Mouse (Mus musculus) embryo, embryonic 9.5 days (tissue): Measurements from ENCODE around the gene Slit3.

Experiments used
- DNase-seq: peaks from one replicate; pipeline ENCODE4 v3.0.0-alpha.2; 2017; ENCODE audit errors: extremely low spot score

Slit3 gene

DNA sequence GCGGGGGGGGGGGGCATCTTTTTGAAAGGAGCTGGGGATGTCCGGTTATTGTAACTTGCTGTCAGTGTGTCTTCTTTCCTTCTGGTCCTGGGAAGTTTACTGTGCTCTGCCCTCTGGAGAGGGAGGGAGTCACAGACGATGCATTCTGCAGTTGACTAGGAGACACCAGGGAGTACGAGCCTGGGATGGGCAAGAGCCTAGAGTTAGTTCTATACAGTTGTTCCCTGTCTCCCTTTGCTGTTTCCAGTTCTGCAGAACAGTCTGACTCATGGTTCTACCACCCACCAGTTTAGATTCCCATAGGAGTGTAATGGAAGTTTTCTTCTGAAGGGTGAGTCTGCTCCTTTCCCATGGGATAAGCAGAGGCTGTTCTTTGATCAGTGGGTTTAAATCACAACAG, 229.9 kb downstream of the Slit3 start:
- DNase-seq: peak; percentile 21

DNA sequence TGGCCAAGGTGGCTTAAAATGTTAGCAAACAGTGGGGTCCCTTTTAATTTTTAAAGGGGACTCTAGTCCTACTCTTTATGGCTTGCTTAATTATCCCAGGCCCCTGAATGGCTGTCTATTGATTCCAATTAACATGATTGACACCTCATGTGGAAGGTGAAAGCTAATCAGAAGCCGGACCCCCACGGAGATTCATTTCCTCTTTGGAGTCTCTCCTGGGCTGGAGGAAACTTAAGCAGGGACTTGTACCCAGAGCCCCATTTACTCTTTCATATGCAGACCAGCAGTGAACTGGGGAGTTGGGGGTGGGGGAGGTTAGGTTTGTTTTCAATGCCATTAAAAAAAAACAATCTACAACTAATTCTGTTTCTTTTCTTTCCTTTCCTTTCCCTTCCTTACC, 230.4 kb downstream of the Slit3 start:
- DNase-seq: peak; percentile 14

DNA sequence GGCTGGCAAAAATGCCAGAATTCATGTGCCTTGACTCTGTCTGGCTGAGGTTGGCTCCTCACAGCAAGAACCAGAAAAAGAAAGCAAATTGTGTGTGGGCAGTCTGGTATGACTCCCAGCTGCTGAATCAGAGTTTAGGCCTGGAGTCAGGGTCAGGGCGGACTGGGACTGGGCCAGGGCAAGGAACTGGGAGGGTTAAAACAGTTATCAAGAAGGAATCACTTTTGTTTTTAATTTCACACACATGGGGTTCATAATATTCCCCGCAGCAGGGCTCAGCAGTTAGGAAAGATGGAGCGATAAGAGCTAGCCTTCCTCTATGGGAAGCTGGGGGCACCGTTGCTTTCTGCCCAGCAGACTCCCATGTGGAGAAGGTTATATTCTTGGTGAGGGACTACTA, 234.8 kb downstream of the Slit3 start:
- no peak for DNase-seq

DNA sequence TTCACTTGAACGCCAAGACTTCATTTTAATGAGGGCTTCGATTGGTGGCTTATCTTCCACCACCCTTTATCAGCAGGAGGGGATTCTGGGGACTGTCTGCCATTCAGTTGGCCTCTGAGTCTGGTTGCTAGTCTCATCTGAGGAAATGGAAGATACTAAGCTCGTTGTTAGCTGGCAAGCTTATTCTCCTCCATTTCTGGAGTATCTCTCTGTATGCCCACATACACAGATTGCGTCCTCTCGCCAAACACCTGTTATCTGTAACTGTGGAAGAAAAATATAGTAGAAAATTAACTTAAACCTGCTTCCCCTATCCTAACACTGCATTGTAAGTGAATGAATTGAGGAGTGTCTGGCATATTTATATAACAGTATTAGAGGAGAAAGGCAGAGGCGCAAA, 240.0 kb downstream of the Slit3 start:
- DNase-seq: no peak

DNA sequence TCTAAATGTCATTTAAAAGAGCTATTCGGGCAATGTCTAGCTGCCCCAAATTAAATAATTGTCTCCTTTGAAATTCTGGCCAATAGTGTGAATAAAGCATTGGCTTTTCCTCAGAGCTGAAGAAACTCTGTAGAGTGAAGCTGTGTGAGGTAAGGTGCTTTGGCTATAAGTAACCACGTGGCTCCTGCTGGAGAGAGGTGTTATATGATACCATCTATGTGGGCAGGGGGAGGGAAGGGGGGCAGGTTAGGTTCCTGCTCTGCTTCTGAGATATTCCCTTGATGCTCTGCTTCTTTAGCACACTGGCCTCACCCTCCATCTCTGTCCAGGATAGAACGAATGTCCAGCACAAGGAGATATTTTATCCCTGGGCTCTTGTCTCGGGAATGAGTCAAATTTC, 242.0 kb downstream of the Slit3 start:
- DNase-seq: no peak

DNA sequence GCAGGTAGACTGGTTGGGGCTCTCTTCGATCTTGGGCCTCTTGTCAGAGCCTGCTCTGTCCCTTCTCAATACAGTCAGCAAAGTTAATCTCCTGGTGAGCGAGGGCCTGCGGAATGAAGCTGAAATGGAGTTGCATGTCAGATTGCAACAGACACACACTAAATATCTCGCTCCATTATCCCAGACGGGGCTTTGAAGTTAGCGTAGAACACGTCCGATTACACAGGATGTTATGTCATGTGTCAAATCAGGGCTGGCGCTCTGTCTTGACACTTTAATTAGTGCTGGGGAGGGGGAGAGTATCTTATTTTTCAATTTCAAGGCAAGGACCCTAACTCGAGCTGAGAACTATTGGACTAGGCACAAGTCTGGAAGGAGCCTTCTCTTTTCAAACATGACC, 243.4 kb downstream of the Slit3 start:
- no peak for DNase-seq

DNA sequence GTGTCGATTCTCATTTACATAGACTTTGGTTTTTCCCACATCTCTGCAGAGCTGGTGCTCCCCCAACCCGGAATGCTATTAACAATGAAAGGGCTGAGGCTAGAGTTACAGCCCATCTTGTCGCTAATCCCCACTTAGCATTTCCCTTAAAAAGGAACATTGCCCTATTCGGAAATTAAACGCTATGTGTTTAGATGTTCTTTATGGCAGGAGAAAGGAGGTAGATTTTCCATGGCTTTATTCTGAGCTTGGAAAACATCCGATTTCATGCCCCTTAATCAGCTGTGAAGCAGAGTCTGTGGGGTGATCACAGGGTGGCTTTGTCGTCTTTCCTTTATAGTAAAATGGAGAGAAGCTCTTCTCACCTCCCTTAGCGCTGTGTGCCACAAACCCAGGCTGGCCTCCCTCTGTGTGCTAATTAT, 244.5 kb downstream of the Slit3 start:
- peak; percentile 20 for DNase-seq

DNA sequence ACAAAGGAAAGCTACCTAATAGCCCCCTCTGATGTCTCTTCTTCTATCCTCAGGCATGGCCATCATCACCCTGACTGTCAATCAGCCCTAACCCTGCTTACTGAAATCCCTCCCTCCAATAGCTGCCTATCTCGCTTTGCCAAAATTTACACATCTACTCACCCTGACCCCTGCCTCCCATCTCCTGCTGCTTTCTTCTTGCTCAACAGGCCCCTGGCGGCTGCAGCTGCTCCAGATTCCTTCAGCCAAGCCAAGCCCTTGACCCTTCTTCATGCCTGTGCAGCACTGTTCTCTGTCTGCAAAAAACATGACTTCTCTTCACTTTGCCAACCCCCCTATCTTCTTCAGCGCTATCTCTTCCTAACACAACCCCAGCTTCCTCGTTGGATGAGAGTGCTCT, 245.6 kb downstream of the Slit3 start:
- DNase-seq: no peak

DNA sequence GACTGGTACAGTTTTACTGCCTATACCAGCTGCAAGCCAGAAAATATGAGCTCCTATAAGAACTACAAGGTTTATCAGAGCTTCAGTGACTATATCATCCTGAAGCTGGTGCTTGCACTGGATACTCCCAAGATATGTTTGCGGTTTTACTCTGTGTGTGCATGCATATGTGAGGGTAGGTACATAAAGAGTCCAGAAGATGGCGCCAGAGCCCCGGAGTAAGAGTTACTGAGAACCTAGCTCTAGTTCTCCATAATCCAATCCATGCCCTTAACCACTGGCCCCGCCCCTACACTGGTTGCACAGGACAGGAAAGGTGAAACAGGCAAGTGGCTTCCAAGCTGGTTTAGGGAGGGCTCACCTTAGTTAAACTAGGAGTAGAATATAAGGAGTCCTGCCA, 246.2 kb downstream of the Slit3 start:
- no peak for DNase-seq

DNA sequence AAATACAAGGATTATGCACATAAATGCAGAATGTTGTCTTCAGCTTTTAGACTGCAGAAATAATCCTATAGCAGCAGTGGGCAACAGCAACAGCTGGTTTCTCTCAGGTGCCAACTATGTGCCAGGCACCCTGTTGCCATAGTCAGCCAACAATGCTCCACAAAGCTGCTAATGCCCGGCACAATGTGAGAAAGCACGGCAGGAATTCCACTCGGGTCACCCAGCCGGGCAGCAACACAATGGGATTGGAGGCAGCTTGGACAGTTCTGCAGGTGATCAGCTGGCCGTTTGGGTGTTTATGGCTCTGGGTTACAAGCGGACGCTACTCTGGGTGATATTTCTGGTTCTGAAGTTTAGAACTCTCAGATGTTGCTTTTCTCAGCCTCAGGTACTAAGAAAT, 248.9 kb downstream of the Slit3 start:
- DNase-seq: no peak

DNA sequence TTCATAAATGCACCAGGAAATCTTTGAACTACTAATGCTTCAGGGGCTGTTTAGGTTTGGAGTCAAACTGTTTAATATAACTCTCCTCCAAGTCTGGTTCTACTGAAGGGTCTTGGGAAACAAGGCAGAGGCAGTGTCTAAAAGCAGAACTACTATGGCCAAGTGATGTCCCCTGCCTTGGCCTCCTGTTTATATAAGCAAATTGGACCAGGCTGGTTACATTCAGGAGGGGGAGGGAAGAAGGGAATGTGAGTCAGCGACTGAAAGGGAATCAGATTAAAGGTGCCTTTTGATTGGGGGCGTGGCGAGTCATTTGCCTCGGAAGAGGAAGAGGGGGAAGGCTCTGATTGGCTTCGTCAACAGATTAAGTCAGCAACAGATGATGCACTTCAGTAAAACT, 249.7 kb downstream of the Slit3 start:
- DNase-seq: peak; percentile 45

DNA sequence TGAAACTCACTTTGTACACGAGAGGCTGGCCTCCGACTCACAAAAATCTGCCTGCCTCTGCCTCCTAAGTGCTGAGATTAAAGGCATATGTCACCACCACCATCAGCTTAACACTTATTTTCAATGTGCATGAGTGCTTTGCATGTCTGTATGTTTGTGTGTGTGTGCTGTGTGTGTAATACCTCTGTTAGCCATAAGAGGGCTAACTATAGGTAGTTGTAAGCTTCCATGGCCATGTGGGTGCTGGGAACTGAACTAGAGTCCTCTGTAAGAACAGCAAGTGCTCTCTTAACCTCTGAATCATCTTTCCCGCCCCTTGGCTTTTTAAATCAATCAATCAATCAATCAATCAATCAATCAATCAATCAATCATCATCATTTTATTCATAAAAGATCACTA, 251.4 kb downstream of the Slit3 start:
- DNase-seq: no peak

DNA sequence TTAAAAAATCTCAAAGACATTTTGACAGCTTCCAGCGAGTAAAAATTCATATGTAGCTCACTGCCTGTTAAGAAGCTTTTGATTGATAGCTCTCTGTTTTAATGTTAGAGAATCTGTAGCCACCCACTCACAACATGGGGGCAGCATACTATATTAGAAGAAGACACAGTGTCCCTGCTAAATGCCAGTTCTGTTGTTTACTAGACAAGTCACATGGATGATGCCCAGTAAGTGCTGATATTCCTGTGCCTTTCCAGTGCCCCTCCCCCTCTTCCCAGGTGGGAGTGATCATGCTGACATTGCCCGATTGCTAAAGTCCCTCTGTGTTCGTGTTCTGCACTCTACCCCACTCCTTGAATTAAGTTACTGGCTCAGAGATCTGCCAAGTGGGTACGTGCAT, 254.0 kb downstream of the Slit3 start:
- DNase-seq: no peak

DNA sequence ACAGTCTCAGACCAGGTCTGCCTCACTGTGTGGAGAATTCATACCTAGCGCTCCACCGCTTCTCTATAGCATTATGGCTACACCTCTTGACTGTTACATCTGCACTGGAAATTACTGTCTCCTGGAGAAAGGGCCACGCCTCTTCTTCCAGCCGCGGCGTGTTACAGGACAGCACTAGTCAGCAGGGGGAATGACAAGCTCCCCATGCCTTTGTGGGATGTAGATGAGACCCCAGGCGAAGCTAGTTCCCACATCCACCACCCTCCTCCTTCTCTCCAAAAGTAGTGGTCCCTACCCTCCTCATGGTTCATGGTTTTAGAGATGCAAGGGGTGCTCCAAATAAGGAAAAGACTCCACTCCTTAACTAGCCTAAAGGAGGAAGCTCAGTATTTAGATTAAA, 257.8 kb downstream of the Slit3 start:
- DNase-seq: no peak

DNA sequence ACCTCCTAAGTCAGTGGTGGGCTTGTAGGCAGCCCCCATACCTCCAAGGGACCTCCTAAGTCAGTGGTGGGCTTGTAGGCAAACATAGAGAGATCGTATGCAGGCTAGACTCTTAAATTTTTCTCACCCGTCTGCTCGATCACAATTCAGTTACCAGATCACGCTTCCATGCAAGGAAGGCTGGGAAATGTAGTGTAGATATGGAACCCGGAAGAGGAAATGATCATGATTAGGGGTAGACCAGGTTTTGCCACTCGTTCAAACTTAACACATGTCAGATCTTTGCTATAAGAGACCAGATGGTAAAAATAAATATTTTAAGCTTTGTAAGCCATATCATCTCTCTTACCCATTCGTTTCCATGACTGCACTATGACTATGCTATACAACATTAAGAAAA, 258.4 kb downstream of the Slit3 start:
- no peak for DNase-seq

DNA sequence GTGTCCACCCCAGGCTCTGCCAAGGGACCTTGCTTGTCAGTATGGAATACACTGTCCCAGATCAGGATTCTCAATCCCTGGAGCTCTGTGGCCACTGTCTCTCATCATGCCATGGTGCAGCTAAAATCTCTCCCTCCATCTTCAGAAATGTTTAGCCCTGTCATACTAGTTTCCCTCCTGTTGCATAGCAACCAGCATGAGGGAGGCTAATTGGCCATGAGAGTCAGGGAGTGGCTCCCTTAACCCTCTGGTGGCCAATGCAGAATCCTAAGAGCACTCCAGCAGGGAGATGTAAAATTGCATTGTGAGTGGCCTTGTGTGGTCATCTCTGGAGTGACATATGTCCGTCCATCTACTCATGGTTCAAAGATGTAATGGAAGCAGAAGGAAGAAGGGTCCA, 259.7 kb downstream of the Slit3 start:
- no peak for DNase-seq

DNA sequence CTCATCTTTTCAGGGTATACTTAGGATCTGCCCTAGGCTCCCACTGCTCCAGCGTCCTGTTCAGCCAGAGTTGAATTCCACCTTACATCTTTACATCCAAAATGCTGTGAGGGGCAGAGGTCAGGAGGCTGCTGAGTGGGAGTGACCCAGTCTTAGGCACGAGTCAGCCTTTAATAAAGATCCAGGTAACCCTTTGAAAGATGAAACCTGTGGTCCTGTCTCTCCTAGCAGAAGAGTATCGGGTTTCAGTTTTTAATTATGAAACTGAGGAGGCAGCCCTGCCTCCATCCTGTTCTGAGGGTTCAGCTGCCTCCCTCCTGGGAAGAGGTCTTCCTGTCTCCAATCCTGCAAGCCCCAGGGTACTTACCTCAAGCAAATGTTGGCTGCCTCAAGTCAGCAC, 264.4 kb downstream of the Slit3 start:
- DNase-seq: peak; percentile 25

DNA sequence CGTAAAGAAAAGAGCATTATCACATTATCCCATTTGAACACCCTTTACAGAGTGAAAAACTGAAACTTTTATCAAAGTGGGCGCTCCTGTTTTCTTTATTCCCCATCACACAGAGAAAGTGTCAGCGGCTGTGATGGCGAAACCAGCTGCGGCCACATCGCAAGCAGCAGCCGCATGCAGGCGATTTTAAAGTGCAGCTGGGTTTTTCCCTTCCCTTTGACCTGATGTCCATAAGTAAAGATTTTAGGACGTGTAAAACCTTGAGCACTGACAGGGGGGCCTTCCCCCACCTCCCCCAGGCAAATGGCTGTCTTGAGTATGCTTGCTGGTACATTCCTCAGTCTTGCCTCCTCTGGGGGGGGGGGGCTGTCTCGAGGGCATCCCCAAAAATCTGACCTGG, 266.8 kb downstream of the Slit3 start:
- peak; percentile 17 for DNase-seq

DNA sequence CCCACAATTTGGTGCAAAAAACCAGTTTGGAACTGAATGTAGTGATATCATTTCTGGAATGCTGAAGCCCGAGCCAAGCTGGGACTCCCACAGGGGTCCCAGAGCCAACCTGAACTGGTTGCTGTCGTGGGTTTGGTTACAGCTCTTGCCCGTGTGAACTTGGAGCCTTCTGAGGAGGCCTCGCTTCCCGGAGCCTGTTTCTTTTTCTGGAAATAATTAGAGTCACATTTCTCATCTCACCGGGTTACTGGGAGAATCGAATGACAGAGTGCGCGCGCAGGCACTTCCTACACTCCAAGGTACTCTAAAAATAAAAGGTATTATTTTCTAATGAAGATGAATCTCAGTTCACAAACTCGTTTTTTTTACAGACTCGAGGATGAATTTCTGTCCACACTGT, 267.4 kb downstream of the Slit3 start:
- DNase-seq: peak; percentile 20

DNA sequence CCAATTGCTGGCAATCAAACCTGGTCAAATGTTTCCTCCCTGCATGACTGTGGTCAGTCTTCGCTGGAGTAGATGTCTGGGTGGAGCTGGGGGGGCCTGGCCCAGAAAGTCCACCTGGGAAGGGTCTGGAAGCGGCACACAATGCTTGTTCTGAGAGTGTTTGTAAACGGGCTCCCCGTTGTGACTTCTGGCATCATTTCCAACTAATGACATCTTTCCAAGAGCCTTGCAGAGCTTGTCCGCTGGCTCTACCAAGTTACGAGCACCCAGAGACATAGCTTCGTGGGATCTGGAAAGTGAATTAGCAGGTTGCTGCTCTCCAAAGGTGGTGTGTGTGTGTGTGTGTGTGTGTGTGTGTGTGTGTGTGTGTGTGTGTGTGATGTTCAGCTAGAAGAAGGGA, 268.3 kb downstream of the Slit3 start:
- no peak for DNase-seq

DNA sequence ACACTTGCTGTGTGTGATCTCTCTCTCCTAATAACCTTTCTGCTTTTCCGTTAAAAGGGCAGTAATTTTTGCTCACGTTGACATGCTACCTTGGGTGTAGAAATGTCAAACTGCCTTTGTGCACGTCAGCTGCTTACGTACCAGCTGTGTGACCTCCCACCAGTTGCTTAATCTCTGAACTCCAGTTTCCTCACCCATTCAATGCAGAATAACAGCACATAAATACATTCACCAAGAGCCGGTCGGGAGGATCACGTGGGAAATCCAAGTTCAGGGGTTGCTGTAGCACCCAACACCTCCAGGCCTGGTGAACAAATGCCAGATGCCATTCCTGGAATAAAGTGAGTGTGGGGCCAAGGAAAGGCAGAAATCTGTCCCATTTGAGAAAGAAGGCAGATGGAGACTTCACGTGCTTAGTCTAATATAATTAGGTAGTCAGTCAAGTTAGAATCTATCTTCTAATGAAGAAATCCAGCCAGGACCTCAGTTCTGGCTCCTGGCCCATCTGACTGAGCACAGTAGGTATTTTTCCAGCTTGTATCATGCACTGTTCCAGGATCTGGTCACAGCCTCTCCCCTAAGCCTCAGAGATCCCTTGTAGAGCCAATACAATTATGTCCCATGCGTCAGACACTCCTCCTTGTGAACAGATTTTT, 268.9 kb downstream of the Slit3 start:
- no peak for DNase-seq

DNA sequence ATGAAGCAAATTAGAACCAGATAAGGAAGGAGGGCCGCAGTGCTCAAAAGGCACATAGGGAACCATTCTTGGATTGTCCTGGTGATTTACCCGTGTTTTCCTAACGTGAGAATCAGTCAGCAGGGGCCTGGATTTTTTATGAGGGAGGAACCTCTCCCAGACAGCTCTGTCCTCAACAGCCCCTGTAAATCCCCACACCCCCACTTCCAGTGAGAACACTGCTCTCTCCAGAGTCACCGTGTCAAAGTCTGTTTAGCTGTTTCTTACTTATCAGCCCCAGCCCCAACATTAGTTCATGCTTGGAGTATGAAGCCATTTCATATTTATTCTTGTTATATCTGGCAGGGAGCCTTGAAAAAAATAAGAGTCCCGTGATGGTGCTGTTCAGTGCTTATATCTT, 272.8 kb downstream of the Slit3 start:
- DNase-seq: no peak

DNA sequence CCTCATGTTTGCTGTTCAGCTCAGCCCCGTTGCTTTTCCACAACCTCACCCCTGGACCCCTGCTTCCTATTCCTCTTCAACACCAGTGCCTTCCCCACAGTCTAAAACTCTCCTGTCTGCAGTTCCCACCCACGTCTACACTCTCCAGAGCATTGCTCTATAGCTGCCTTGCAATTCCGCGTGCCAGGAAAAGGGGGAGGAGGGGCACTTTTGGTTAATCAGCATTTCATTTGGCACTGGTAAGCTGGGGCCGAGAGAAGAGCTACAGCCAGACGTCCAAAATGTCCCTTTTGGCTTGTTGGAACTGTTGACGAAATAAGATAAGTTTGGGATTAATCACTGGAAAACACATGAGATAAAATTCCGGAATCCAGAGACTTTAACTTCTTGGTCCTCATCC, 274.4 kb downstream of the Slit3 start:
- DNase-seq: no peak

DNA sequence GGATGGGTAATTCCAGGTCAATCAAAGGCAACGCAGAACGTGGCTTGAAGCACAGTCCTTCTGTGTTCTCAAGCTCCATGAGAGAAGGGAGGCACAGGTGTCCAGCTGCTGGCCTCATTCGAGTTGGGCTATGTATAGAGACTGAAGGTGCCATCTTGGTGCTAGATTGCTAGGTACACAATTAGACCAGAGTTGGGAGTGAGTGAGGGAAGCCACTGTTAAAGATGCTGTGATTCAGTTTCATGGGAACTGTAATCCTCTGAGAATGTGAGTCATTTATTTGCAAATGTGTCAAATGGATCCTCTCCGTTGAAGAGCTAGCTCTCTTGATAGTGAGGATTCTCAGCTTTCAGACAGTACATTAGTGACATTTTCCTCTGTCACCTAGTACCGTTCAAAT, 277.3 kb downstream of the Slit3 start:
- no peak for DNase-seq

DNA sequence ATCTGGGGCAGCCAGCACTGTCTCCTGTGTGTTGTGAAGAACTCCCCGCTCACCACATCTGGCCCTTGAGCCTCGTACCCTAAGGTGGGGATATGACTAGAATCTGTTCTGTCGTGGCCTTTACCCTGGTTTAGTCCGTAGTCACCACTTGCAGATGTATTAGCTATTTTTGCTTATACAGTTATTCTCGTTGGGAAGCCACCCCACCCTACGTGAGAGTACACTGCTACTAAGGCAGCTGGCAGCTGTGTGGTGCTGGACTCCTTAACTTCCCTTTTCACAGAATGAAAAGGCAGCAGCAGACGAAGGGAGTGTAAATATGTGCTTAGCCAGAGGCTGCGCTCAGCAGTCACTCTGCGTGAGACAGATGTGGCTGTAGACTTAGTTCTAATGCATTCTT, 282.5 kb downstream of the Slit3 start:
- no peak for DNase-seq
